Mouse (Mus musculus) MEL (cell line): ENCODE results near the gene Hoxa5. TPM values are rescaled to one million over a fixed set of nuclear protein-coding genes. Genes with fewer than 3 reads are reported as not detected.

ENCODE experiments used
- DNase-seq: peaks from one replicate; pipeline ENCODE4 v3.0.0; 2011; ENCODE audit warnings: low read depth, low spot score
- H3K27ac ChIP-seq: 2 replicates; pipeline ENCODE4 v1.5.1; 2012; ENCODE audit warnings: low read depth, mild to moderate bottlenecking, control low read depth, low read length, moderate library complexity; ENCODE audit not compliant: control insufficient read depth
- H3K27me3 ChIP-seq, 2 experiments: fragments of 150-350 bp in 1 of 2; sonication (generic) in 1 of 2; 2 replicates each; pipeline ENCODE4 v1.6.1; 2012; ENCODE audit warnings: low read length in 2 of 2, mild to moderate bottlenecking in 2 of 2, improper control_type of control experiment in 1 of 2, moderate library complexity in 1 of 2; ENCODE audit not compliant: insufficient read depth in 2 of 2, control insufficient read depth in 1 of 2
- H3K36me3 ChIP-seq, 2 experiments: 2 replicates each; pipeline ENCODE4 v1.6.1; 2012 to 2014; ENCODE audit warnings: low read length in 2 of 2, improper control_type of control experiment in 1 of 2, inconsistent platforms in 1 of 2, mild to moderate bottlenecking in 1 of 2; ENCODE audit not compliant: insufficient read depth in 2 of 2, control insufficient read depth in 1 of 2
- H3K4me1 ChIP-seq, 2 experiments: fragments of 150-350 bp in 1 of 2; sonication (generic) in 1 of 2; 2 replicates each; pipeline ENCODE4 v1.6.1; 2012; ENCODE audit warnings: low read length in 2 of 2, improper control_type of control experiment in 1 of 2, mild to moderate bottlenecking in 1 of 2; ENCODE audit not compliant: insufficient read depth in 2 of 2, control insufficient read depth in 1 of 2
- H3K4me3 ChIP-seq, 2 experiments: fragments of 150-350 bp in 1 of 2; sonication (generic) in 1 of 2; 2 replicates each; pipeline ENCODE4 v1.5.1; 2012; ENCODE audit warnings: low read depth in 2 of 2, low read length in 2 of 2, mild to moderate bottlenecking in 2 of 2, moderate library complexity in 2 of 2, control low read depth in 1 of 2, improper control_type of control experiment in 1 of 2; ENCODE audit not compliant: control insufficient read depth in 1 of 2, insufficient read depth in 1 of 2
- H3K79me2 ChIP-seq: 2 replicates; pipeline ENCODE4 v1.6.1; 2012; ENCODE audit warnings: mild to moderate bottlenecking, low read length, moderate library complexity; ENCODE audit not compliant: control insufficient read depth, poor library complexity, insufficient read depth
- H3K9ac ChIP-seq: 2 replicates; pipeline ENCODE4 v1.6.1; 2012; ENCODE audit warnings: low read depth, mild to moderate bottlenecking, control low read depth, low read length, moderate library complexity; ENCODE audit not compliant: control insufficient read depth, poor library complexity, severe bottlenecking
- H3K9me3 ChIP-seq: fragments of 150-350 bp; sonication (generic); replicated peaks from 2 replicates; pipeline ENCODE4 v1.6.1; 2012; ENCODE audit warnings: mild to moderate bottlenecking, low read length, improper control_type of control experiment, moderate library complexity; ENCODE audit not compliant: insufficient read depth
- CHD1 ChIP-seq: IDR thresholded peaks from 2 replicates; pipeline ENCODE4 v1.6.1; 2012; ENCODE audit warnings: low read depth, mild to moderate bottlenecking, inconsistent platforms, low read length, improper control_type of control experiment
- CTCF ChIP-seq, 3 experiments: IDR thresholded peaks in 2 of 3; conservative IDR thresholded peaks in 1 of 3; 2 replicates each; pipeline ENCODE4 v1.5.1; 2011 to 2012; ENCODE audit warnings: low read length in 3 of 3, low read depth in 2 of 3, mild to moderate bottlenecking in 2 of 3, improper control_type of control experiment in 1 of 3, inconsistent platforms in 1 of 3, mixed read lengths in 1 of 3, moderate library complexity in 1 of 3; ENCODE audit not compliant: control insufficient read depth in 1 of 3, insufficient read depth in 1 of 3, poor library complexity in 1 of 3, severe bottlenecking in 1 of 3
- E2F4 ChIP-seq: IDR thresholded peaks from 2 replicates; pipeline ENCODE4 v1.6.1; 2011; ENCODE audit warnings: low read depth, low read length, improper control_type of control experiment, borderline replicate concordance
- ELF1 ChIP-seq: IDR thresholded peaks from 2 replicates; pipeline ENCODE4 v1.6.1; 2014; ENCODE audit warnings: low read depth, mild to moderate bottlenecking, inconsistent platforms, low read length, improper control_type of control experiment, moderate library complexity
- GATA1 ChIP-seq: IDR thresholded peaks from 2 replicates; pipeline ENCODE4 v1.6.1; 2011; ENCODE audit warnings: low read depth, low read length, improper control_type of control experiment
- MEF2A ChIP-seq: IDR thresholded peaks from 2 replicates; pipeline ENCODE4 v1.6.1; 2014; ENCODE audit warnings: low read depth, mild to moderate bottlenecking, inconsistent platforms, low read length, improper control_type of control experiment; ENCODE audit not compliant: poor library complexity, insufficient replicate concordance, severe bottlenecking; ENCODE audit errors: extremely low read depth
- MYB ChIP-seq: IDR thresholded peaks from 2 replicates; pipeline ENCODE4 v1.6.1; 2011; ENCODE audit warnings: mild to moderate bottlenecking, low read depth, low read length, improper control_type of control experiment
- MYC ChIP-seq: IDR thresholded peaks from 2 replicates; pipeline ENCODE4 v1.6.1; 2011; ENCODE audit warnings: low read depth, mild to moderate bottlenecking, low read length, improper control_type of control experiment, moderate library complexity
- POLR2A ChIP-seq, 2 experiments: IDR thresholded peaks; 2 replicates each; pipeline ENCODE4 v1.6.1; 2011 to 2012; ENCODE audit warnings: low read length in 2 of 2, mild to moderate bottlenecking in 2 of 2, control low read depth in 1 of 2, improper control_type of control experiment in 1 of 2, low read depth in 1 of 2, moderate library complexity in 1 of 2; ENCODE audit not compliant: control insufficient read depth in 1 of 2, insufficient read depth in 1 of 2, poor library complexity in 1 of 2
- POLR2AphosphoS5 ChIP-seq: IDR thresholded peaks from 2 replicates; pipeline ENCODE4 v1.6.1; 2012; ENCODE audit warnings: low read depth, borderline replicate concordance, mild to moderate bottlenecking, inconsistent platforms, low read length, moderate library complexity, mixed read lengths
- RAD21 ChIP-seq: IDR thresholded peaks from 2 replicates; pipeline ENCODE4 v1.6.1; 2011; ENCODE audit warnings: mild to moderate bottlenecking, low read depth, low read length, improper control_type of control experiment
- RCOR1 ChIP-seq: IDR thresholded peaks from 2 replicates; pipeline ENCODE4 v1.6.1; 2012; ENCODE audit warnings: low read depth, mild to moderate bottlenecking, inconsistent platforms, low read length, improper control_type of control experiment
- SIN3A ChIP-seq: IDR thresholded peaks from 2 replicates; pipeline ENCODE4 v1.6.1; 2012; ENCODE audit warnings: low read length, improper control_type of control experiment, inconsistent platforms
- SMC3 ChIP-seq: IDR thresholded peaks from 2 replicates; pipeline ENCODE4 v1.6.1; 2011; ENCODE audit warnings: low read depth, low read length, improper control_type of control experiment
- USF2 ChIP-seq, 2 experiments: IDR thresholded peaks; 2 replicates each; pipeline ENCODE4 v1.6.1; 2011 to 2012; ENCODE audit warnings: improper control_type of control experiment in 2 of 2, low read length in 2 of 2, borderline replicate concordance in 1 of 2, inconsistent platforms in 1 of 2, low read depth in 1 of 2, mild to moderate bottlenecking in 1 of 2; ENCODE audit not compliant: insufficient read depth in 1 of 2
- ZC3H11A ChIP-seq: IDR thresholded peaks from 2 replicates; pipeline ENCODE4 v1.6.1; 2012; ENCODE audit warnings: low read depth, mild to moderate bottlenecking, inconsistent platforms, low read length, improper control_type of control experiment
- ZNF384 ChIP-seq: IDR thresholded peaks from 2 replicates; pipeline ENCODE4 v1.6.1; 2012; ENCODE audit warnings: low read depth, mild to moderate bottlenecking, inconsistent platforms, low read length, improper control_type of control experiment
- polyA plus RNA-seq, 2 experiments: library from polyadenylated mRNA; stranded (reverse) in 1 of 2; unstranded in 1 of 2; fragments of >175 nt in 1 of 2; fragments of >200 nt in 1 of 2; gene quantifications; 2 replicates each; pipeline versions ENCODE4 v1.2.1 to v1.2.4; 2012; ENCODE audit warnings: low replicate concordance in 2 of 2, low read depth in 1 of 2; ENCODE audit not compliant: insufficient read length in 2 of 2, insufficient read depth in 1 of 2, missing spikeins in 1 of 2
- total RNA-seq: library from RNA; depleted of rRNA; stranded (reverse); fragments of 300-350 nt; gene quantifications from 2 replicates; pipeline ENCODE4 v1.2.3, GENCODE M21; 2012

Gene Hoxa5
- total and polyA plus RNA-seq, 3 experiments, result not detected

DNA sequence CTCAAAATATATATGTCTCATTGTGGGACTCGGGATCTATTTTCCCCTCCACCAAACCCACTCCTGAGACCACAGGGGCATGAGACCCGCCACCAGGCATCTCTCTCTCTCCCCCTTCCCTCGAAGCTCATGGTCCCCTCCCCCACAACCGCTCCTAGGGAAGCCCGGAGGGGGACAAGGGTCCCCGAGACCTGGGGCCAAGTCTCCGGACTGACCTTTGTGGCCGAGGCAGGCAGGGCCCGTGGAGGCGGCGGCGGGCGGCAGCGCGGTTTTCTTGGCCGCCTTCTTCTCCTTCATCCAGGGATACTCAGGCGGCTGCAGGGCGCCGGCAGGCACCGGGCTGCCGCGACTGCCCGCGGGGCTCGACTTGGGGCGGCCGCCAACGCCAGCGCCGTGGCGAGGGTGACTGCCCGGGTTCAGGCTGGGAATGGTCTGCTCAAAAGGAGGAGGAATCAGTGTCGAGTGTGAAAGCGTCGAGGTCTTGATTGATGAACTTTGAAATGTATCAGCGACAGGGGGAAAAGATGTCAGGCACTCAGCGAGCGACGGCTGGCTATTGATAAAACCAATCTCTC, 40.2 kb downstream of the Hoxa5 start:
- Histone ChIP-seq H3K27ac (no peak overlapping the region), H3K36me3 (no peaks in the 10 kb centered on the region), H3K79me2 (no peaks in the 10 kb centered on the region), H3K4me1 (no peaks in the 10 kb centered on the region), H3K9me3 (no peaks in the 10 kb centered on the region), H3K9ac (no peak overlapping the region), H3K27me3 (no peaks in the 10 kb centered on the region), H3K4me3 (no peak overlapping the region)
- no peak for TF ChIP-seq POLR2A (IDR thresholded peaks at IDR 0.05; ENCODE audit: control insufficient read depth in 1 of 2, insufficient read depth in 1 of 2, low read depth in 1 of 2, low read length in 2 of 2, poor library complexity in 1 of 2)
- no peak for TF ChIP-seq SIN3A
- TF ChIP-seq E2F4, result no peak
- TF ChIP-seq RAD21, result no peak
- no peak for TF ChIP-seq ELF1
- no peak for TF ChIP-seq GATA1
- no peak for TF ChIP-seq MYC
- TF ChIP-seq RCOR1, result no peak
- no peak for TF ChIP-seq ZNF384
- TF ChIP-seq POLR2AphosphoS5, result no peak
- TF ChIP-seq MEF2A, result no peak
- no peak for TF ChIP-seq MYB
- no peak for TF ChIP-seq CTCF (IDR thresholded peaks at IDR 0.05 in 2 of 3, conservative IDR thresholded peaks at IDR 0.05 in 1 of 3; ENCODE audit: control insufficient read depth in 1 of 3, insufficient read depth in 1 of 3, low read depth in 2 of 3, low read length in 3 of 3, poor library complexity in 1 of 3, severe bottlenecking in 1 of 3)
- no peak for TF ChIP-seq ZC3H11A
- TF ChIP-seq USF2 (IDR thresholded peaks at IDR 0.05; ENCODE audit: borderline replicate concordance in 1 of 2, insufficient read depth in 1 of 2, low read depth in 1 of 2, low read length in 2 of 2), result no peak
- TF ChIP-seq SMC3, result no peak
- DNase-seq, result no peak

DNA sequence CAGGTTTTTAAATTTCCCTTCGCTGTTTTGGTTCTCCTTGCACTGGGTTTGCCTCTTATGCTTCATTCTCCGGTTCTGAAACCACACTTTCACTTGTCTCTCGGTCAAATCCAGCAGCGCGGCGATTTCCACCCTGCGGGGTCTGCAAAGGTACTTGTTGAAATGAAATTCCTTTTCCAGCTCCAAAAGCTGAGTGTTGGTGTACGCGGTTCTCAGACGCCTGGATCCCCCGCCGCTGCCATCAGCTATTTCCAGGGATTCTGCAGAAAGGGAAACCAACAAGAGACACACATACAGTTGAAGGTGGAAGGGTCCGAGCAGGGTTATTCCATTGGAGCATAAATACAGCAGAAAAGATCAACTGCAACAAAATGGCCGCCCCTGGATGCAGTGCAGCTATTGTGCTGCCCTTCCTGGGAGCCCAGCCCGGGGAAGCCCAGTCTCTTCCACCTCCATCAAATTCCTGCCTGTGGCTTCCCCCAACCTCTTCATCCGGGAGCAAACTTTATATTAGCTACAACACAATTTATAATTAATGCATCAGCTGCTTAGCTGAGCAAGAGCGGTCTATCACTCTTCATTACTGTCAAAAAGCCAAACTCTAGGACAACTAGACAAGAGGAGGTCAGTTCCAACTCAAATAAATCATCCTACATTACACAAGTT, 40.9 kb downstream of the Hoxa5 start:
- no peak for DNase-seq
- Histone ChIP-seq H3K27ac (no peak overlapping the region), H3K79me2 (no peaks in the 10 kb centered on the region), H3K9ac (no peak overlapping the region), H3K9me3 (no peaks in the 10 kb centered on the region), H3K4me3 (no peak overlapping the region), H3K36me3 (no peaks in the 10 kb centered on the region), H3K27me3 (no peaks in the 10 kb centered on the region), H3K4me1 (no peaks in the 10 kb centered on the region)
- TF ChIP-seq CHD1, result no peak
